Mouse (Mus musculus) stomach, embryonic 16.5 days (tissue): Measurements from ENCODE around the gene Nanos1. TPM values are rescaled to one million over a fixed set of nuclear protein-coding genes. Genes with fewer than 3 reads are reported as not detected.

Experiments
- ATAC-seq: fragments of 200-750 bp; cut with Nextera tagmentation; 2 replicates; pipeline ENCODE4 v1.8.0; 2017; ENCODE audit warnings: moderate number of reproducible peaks, moderate TSS enrichment; ENCODE audit not compliant: insufficient read depth, low FRiP score
- H3K27ac ChIP-seq: fragments of 300-500 bp; sonication (generic); 2 replicates; pipeline ENCODE4 v1.5.1; 2014; ENCODE audit warnings: low read length
- H3K27me3 ChIP-seq: fragments of 300-500 bp; sonication (generic); 2 replicates; pipeline ENCODE4 v1.6.1; 2014; ENCODE audit warnings: low read length, control low read depth, mixed read lengths; ENCODE audit not compliant: control insufficient read depth, insufficient read depth
- H3K36me3 ChIP-seq: fragments of 300-500 bp; sonication (generic); 2 replicates; pipeline ENCODE4 v1.6.1; 2014; ENCODE audit warnings: low read length; ENCODE audit not compliant: control insufficient read depth, insufficient read depth
- H3K4me1 ChIP-seq: fragments of 300-500 bp; sonication (generic); 2 replicates; pipeline ENCODE4 v1.6.1; 2014; ENCODE audit warnings: low read length, control low read depth, mixed read lengths; ENCODE audit not compliant: control insufficient read depth, insufficient read depth
- H3K4me2 ChIP-seq: fragments of 300-500 bp; sonication (generic); 2 replicates; pipeline ENCODE4 v1.6.1; 2014; ENCODE audit warnings: low read depth, low read length, mixed read lengths
- H3K4me3 ChIP-seq: fragments of 300-500 bp; sonication (generic); replicated peaks from 2 replicates; pipeline ENCODE4 v1.5.1; 2014; ENCODE audit warnings: mild to moderate bottlenecking, low read length
- H3K9ac ChIP-seq: fragments of 300-500 bp; sonication (generic); 2 replicates; pipeline ENCODE4 v1.6.1; 2014; ENCODE audit warnings: low read length
- H3K9me3 ChIP-seq: fragments of 300-500 bp; sonication (generic); replicated peaks from 2 replicates; pipeline ENCODE4 v1.6.1; 2016; ENCODE audit warnings: low read length, control low read depth; ENCODE audit not compliant: control insufficient read depth
- WGBS: fragments of 180-500 bp; shearing (Covaris S2); extraction: QIAGEN DNeasy Blood & Tissue Kit; methylation state at CpG from one replicate; pipeline ENCODE4 v1.1.7; 2014; 5-methylcytosine and 5-hydroxymethylcytosine counted together
- polyA plus RNA-seq: library from polyadenylated mRNA; unstranded; fragments of >200 nt; fragmentation: Nextera tagmentation; extraction: Ambion mirVana; gene quantifications from 2 replicates; pipeline ENCODE4 v1.2.1, GENCODE M21; 2015

Nanos1 gene
- polyA plus RNA-seq, 1 experiment from 2014 or later = 1.1 TPM

DNA sequence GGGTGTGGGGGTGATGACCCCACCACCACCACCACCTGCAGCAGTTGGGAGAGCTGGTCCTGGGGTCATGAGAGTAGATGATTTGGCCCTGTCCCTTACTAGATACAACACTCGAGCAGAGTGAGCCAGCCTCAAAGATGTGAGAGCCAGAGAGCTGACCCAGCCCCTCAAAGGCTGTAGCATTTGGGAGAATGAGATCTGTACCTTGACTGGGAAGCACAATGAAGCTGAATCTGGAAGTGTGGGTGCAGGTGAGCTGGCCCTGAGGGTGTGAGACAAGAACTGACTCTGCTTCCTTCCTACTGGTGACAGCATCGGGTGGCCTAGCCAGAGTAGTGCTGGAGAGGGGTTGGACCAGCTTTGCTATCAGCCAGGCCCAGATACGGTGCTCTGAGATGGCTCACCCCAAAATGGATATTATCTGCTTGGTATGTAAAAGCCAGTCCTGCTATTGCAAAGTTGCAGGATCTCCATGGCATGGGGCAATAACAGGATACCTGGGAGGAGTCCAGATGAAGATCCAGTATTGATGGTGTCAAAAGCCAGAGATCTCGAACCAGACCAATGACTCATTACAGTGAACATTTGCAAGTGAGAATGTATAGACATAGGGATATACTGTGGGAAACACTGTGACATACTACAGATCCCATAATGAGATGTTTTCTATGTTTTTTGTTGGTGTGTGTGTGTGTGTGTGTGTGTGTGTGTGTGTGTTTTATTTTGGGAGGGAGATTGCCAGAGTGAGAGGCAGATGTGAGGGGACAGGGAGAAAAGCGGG lies 11.8 kb upstream of the Nanos1 start:
- Histone ChIP-seq H3K4me2 (no peak overlapping the region), H3K27me3 (no peaks in the 10 kb centered on the region), H3K27ac (no peak overlapping the region), H3K9ac (no peak overlapping the region), H3K4me1 (no peaks in the 10 kb centered on the region), H3K36me3 (no peaks in the 10 kb centered on the region), H3K4me3 (no peak overlapping the region), H3K9me3 (no peaks in the 10 kb centered on the region)
- WGBS = 61% methylated on average over 5 of the region's 5 CpGs
- ATAC-seq = no peak

- 50% methylated on average over 1 of the region's 1 CpGs for WGBS
- no peaks in the 10 kb centered on the region for H3K27me3 ChIP-seq
These were observed 8.0 kb upstream of the Nanos1 start for GRCm38 (mm10) chr19:60747801-60748200.

GRCm38 (mm10) chr19:60756192-60757098 lies 658 bp downstream of the Nanos1 start:
- H3K4me2 ChIP-seq = peak overlapping the region; percentile 100
- H3K27ac ChIP-seq = no peak overlapping the region; the same call in 1 of the 2 replicates
- H3K9ac ChIP-seq = peak overlapping the region; percentile 77
- peaks cover 7% of the 10 kb centered on the region for H3K4me1 ChIP-seq
- no peaks in the 10 kb centered on the region for H3K9me3 ChIP-seq
- under 1% methylated on average over 105 of the region's 115 CpGs for WGBS
- peaks cover 3% of the 10 kb centered on the region; the same call in 1 of the 2 replicates for H3K36me3 ChIP-seq
- peak overlapping the region; percentile 73 for H3K4me3 ChIP-seq
- no peaks in the 10 kb centered on the region for H3K27me3 ChIP-seq
- ATAC-seq = peak; percentile 62

More at GRCm38 (mm10) chr19:60747801-60748200, 8.0 kb upstream of the Nanos1 start:
- no peaks in the 10 kb centered on the region for H3K36me3 ChIP-seq
- H3K9ac ChIP-seq = no peak overlapping the region
- H3K4me3 ChIP-seq = no peak overlapping the region
- ATAC-seq = no peak
- no peaks in the 10 kb centered on the region for H3K4me1 ChIP-seq
- H3K4me2 ChIP-seq = no peak overlapping the region
- H3K27ac ChIP-seq = no peak overlapping the region
- no peaks in the 10 kb centered on the region for H3K9me3 ChIP-seq

GRCm38 (mm10) chr19:60757099-60757785 lies 1.5 kb downstream of the Nanos1 start:
- Histone ChIP-seq H3K36me3 (peaks cover 7% of the 10 kb centered on the region), H3K27me3 (no peaks in the 10 kb centered on the region), H3K4me2 (peak overlapping the region; percentile 100), H3K4me3 (peak overlapping the region; percentile 73), H3K9me3 (no peaks in the 10 kb centered on the region), H3K9ac (peak overlapping the region; percentile 77), H3K4me1 (peaks cover 7% of the 10 kb centered on the region), H3K27ac (no peak overlapping the region)
- WGBS = 5% methylated on average over 25 of the region's 25 CpGs
- no peak for ATAC-seq

DNA sequence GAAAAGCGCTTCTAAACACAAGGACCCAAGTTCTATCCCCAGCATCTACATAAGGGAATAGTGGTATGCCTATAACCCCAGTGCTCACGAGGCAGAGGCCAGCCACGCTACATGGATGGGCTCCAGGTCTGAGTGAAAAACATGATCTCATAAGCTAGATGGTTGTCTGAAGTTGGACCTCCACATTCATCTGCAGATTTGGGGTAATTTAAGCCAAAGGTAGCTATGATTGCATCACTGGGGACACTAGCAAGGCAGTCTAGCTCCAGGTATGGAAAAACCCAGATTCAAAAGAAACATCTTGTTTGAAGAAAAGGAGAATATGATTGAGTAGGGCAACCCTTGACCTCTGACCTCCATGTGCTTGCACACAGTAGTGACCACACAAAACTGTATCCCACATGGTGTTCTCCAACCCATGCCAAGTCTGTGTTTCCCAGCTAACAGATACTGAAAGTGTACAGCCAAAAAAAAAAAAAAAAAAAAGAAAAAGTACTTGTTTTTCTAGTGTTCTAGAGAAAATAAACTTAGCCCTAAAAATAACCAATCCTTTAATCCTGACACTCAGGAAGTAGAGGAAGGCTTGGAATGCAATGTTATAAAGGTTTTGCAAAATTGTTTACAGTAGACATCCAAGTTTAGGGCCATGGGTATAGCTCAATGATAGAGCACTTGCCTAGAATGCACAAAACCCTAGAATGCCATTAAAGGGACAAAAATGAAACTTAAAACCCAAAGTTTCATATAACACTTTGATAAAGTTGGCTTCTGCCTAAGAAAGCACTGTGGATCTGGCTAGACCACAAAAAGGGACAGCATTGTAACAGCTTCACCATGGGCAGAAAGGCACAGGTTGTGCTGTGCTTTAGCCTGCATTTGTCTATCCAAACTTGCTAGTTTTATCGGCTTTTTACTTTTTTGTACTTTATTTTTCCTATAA lies 3.4 kb downstream of the Nanos1 start:
- no peak for ATAC-seq

GRCm38 (mm10) chr19:60773366-60773765 lies 17.6 kb downstream of the Nanos1 start:
- Histone ChIP-seq H3K4me1 (no peaks in the 10 kb centered on the region), H3K4me2 (no peak overlapping the region), H3K27me3 (no peaks in the 10 kb centered on the region), H3K9ac (no peak overlapping the region), H3K4me3 (no peak overlapping the region), H3K9me3 (no peaks in the 10 kb centered on the region), H3K27ac (no peak overlapping the region), H3K36me3 (peaks cover 41% of the 10 kb centered on the region)
- ATAC-seq = no peak
- WGBS = 92% methylated on average over 6 of the region's 6 CpGs

More for the DNA sequence above, 3.4 kb downstream of the Nanos1 start:
- H3K9me3 ChIP-seq = no peaks in the 10 kb centered on the region
- no peak overlapping the region for H3K9ac ChIP-seq
- no peak overlapping the region for H3K4me3 ChIP-seq
- no peaks in the 10 kb centered on the region for H3K27me3 ChIP-seq
- H3K4me2 ChIP-seq = no peak overlapping the region
- WGBS = 75% methylated on average over 4 of the region's 4 CpGs
- H3K4me1 ChIP-seq = peaks cover 7% of the 10 kb centered on the region
- H3K36me3 ChIP-seq = peaks cover 21% of the 10 kb centered on the region
- no peak overlapping the region for H3K27ac ChIP-seq

DNA sequence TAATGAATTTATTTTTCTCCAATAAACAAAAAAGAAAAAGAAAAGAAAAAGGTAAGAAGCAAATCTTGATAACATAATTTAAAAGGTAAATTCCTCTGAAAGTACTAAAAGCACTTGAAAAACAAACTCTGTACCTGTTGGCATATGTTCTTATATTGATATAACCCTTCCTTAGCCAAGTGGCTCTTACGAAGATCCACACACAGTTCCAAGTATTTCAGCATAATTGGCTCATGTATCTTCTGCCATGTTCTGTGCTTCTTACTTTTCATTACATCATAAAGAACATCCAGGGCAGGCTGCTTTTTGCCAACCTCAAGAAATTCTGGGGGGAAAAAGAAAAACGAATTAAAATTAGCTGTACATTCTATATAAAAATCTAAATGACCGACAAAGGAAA lies 26.2 kb downstream of the Nanos1 start:
- H3K4me3 ChIP-seq = no peak overlapping the region
- no peak overlapping the region for H3K9ac ChIP-seq
- peaks cover 9% of the 10 kb centered on the region; the same call in 1 of the 2 replicates for H3K36me3 ChIP-seq
- H3K27me3 ChIP-seq = no peaks in the 10 kb centered on the region
- H3K4me1 ChIP-seq = peaks cover 9% of the 10 kb centered on the region; the same call in 1 of the 2 replicates
- ATAC-seq = no peak
- H3K4me2 ChIP-seq = no peak overlapping the region
- H3K9me3 ChIP-seq = no peaks in the 10 kb centered on the region
- WGBS = 81% methylated on average over 3 of the region's 3 CpGs
- H3K27ac ChIP-seq = no peak overlapping the region

DNA sequence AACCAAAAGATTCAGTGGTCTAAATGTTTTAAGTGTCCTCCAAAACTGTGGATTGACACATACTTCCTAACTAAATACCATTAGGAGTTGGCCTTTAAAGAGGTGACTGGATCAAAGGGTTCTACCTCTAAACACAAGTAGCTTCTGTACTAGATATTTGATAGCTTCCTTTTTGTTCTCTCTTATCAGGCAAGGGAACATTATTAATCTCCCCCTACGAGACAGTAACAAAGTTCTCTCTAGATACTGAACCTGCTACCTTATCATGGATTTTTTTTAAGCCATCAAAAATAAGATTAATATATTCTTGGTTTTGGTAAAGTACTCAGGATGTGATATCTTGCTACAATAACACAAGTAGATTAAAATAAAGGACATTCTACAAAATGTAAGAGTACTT lies 28.9 kb downstream of the Nanos1 start:
- ATAC-seq = no peak

More for the DNA sequence above, 28.9 kb downstream of the Nanos1 start:
- H3K4me2 ChIP-seq = no peak overlapping the region
- H3K4me1 ChIP-seq = peaks cover 14% of the 10 kb centered on the region; the same call in 1 of the 2 replicates
- WGBS = 24% methylated on average over 1 of the region's 1 CpGs
- H3K9me3 ChIP-seq = no peaks in the 10 kb centered on the region
- H3K4me3 ChIP-seq = no peak overlapping the region
- no peak overlapping the region for H3K27ac ChIP-seq
- no peaks in the 10 kb centered on the region for H3K27me3 ChIP-seq
- no peak overlapping the region for H3K9ac ChIP-seq
- no peaks in the 10 kb centered on the region for H3K36me3 ChIP-seq
